Mouse (Mus musculus) embryonic fibroblast, embryonic 13.5 days (primary cell): ENCODE measurements around the gene B4galt2.

Source experiments
- CTCF ChIP-seq: IDR thresholded peaks from 2 replicates; pipeline ENCODE4 v1.5.1; 2011; ENCODE audit warnings: mild to moderate bottlenecking, control low read depth, low read length, moderate library complexity, borderline replicate concordance; ENCODE audit not compliant: insufficient read depth
- POLR2A ChIP-seq: IDR thresholded peaks from 2 replicates; pipeline ENCODE4 v1.6.1; 2011; ENCODE audit warnings: low read depth, mild to moderate bottlenecking, control low read depth, low read length, moderate library complexity

DNA sequence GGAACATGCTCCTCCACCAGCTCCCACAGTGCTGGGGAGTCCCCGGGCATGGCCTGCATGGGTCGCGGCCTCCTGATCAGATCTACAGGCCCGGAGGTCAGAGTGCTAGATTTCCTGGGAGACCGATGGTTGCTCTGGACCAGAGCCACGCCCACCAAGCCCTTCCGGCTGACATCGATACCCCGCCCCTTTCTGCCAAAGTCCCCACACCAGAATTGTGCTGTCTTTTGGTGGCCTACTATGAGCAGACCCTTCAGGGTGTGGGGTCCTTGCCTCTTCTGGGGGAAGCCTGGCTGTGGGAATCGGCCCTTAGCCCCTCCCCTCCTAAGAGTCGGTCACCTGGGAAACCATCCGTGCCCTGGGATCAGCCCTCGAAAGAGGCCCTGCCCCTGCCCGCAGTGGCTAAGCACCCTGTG lies 10.8 kb downstream of the B4galt2 start, which contains the start of gene Ccdc24:
- no peak for TF ChIP-seq POLR2A
- no peak for TF ChIP-seq CTCF
